Mouse (Mus musculus): ENCODE data around the gene Abhd16b. TPM values are rescaled to one million over a fixed set of nuclear protein-coding genes. Genes with fewer than 3 reads are reported as not detected.
"Not testable (repeated sequence)": the region's sequence is repeated elsewhere in the genome, so short reads cannot be mapped to it uniquely, and the experiment has no call there.

The Abhd16b gene
- total and polyA plus RNA-seq, 3 experiments, result 0.08 TPM; not detected in 2

- H3K4me1 ChIP-seq (ENCODE audit: control insufficient read depth in 1 of 2, insufficient read depth in 2 of 2, low read length in 2 of 2), result peaks cover 6 to 12% of the 10 kb centered on the region in 2 experiments; a peak in 3 of 4 replicates
- peaks cover 18% of the 10 kb centered on the region for H3K79me2 ChIP-seq (ENCODE audit: control insufficient read depth, insufficient read depth, low read length, poor library complexity)
- no peak overlapping the region for H3K27ac ChIP-seq (ENCODE audit: control insufficient read depth, low read depth, low read length)
- DNase-seq (ENCODE audit: low read depth, low spot score), result no peak
- no peaks in the 10 kb centered on the region for H3K9me3 ChIP-seq (replicated peaks; ENCODE audit: insufficient read depth, low read length)
- no peaks in the 10 kb centered on the region; a peak in 1 of 4 replicates for H3K36me3 ChIP-seq (ENCODE audit: control insufficient read depth in 1 of 2, insufficient read depth in 2 of 2, low read length in 2 of 2)
- peaks cover 0 to 7% of the 10 kb centered on the region in 2 experiments; a peak in 2 of 4 replicates for H3K27me3 ChIP-seq (ENCODE audit: control insufficient read depth in 1 of 2, insufficient read depth in 2 of 2, low read length in 2 of 2)
- H3K9ac ChIP-seq (ENCODE audit: control insufficient read depth, low read depth, low read length, poor library complexity, severe bottlenecking), result no peak overlapping the region
- no peak for TF ChIP-seq TAL1 (IDR thresholded peaks at IDR 0.05; ENCODE audit: low read length)
- no peak for TF ChIP-seq RCOR1 (IDR thresholded peaks at IDR 0.05; ENCODE audit: low read depth, low read length)
- TF ChIP-seq POLR2AphosphoS2 (IDR thresholded peaks at IDR 0.05; ENCODE audit: low read length), result no peak
- no peak overlapping the region for H3K4me3 ChIP-seq (ENCODE audit: control insufficient read depth in 1 of 2, insufficient read depth in 1 of 2, low read depth in 2 of 2, low read length in 2 of 2)
Measured at GRCm38 (mm10) chr2:181494266-181494945, 1.4 kb downstream of the Abhd16b start.

DNA sequence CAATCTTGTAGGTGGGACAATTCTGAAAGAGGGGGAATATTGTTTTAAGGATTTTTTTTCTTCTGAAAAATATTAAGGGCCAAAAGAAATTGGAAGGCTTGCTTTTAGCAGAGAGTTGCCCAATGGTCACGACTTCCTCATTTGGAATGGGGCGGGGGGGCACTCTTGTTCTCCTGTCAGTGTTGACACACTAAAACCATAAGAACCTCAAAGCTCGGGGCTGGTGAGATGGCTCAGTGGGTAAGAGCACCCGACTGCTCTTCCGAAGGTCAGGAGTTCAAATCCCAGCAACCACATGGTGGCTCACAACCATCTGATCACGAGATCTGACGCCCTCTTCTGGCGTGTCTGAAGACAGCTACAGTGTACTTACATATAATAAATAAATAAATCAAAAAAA, 2.8 kb downstream of the Abhd16b start:
- H3K27me3 ChIP-seq (ENCODE audit: control insufficient read depth in 1 of 2, insufficient read depth in 2 of 2, low read length in 2 of 2); DNase-seq (ENCODE audit: low read depth, low spot score); H3K9me3 ChIP-seq (replicated peaks; ENCODE audit: insufficient read depth, low read length); H3K27ac ChIP-seq (ENCODE audit: control insufficient read depth, low read depth, low read length); H3K36me3 ChIP-seq (ENCODE audit: control insufficient read depth in 1 of 2, insufficient read depth in 2 of 2, low read length in 2 of 2); H3K9ac ChIP-seq (ENCODE audit: control insufficient read depth, low read depth, low read length, poor library complexity, severe bottlenecking): not testable (repeated sequence)
- H3K4me1 ChIP-seq (ENCODE audit: control insufficient read depth in 1 of 2, insufficient read depth in 2 of 2, low read length in 2 of 2), result peaks cover 6 to 12% of the 10 kb centered on the region in 2 experiments; a peak in 3 of 4 replicates
- H3K79me2 ChIP-seq (ENCODE audit: control insufficient read depth, insufficient read depth, low read length, poor library complexity), result peaks cover 20% of the 10 kb centered on the region
- peak overlapping the region; percentile 26 to 65 for H3K4me3 ChIP-seq (ENCODE audit: control insufficient read depth in 1 of 2, insufficient read depth in 1 of 2, low read depth in 2 of 2, low read length in 2 of 2)
- 0 out of 2 replicates have a peak, but pooled peaks have one; percentile 12 for TF ChIP-seq NELFE (IDR thresholded peaks at IDR 0.05; ENCODE audit: low read depth, low read length)

- Histone ChIP-seq H3K9ac (ENCODE audit: control insufficient read depth, low read depth, low read length, poor library complexity, severe bottlenecking) (peak overlapping the region; percentile 65), H3K79me2 (ENCODE audit: control insufficient read depth, insufficient read depth, low read length, poor library complexity) (peaks cover 20% of the 10 kb centered on the region), H3K36me3 (ENCODE audit: control insufficient read depth in 1 of 2, insufficient read depth in 2 of 2, low read length in 2 of 2) (peaks cover 0 to 4% of the 10 kb centered on the region in 2 experiments; a peak in 3 of 4 replicates), H3K27me3 (ENCODE audit: control insufficient read depth in 1 of 2, insufficient read depth in 2 of 2, low read length in 2 of 2) (no peaks in the 10 kb centered on the region), H3K9me3 (replicated peaks; ENCODE audit: insufficient read depth, low read length) (no peaks in the 10 kb centered on the region), H3K4me1 (ENCODE audit: control insufficient read depth in 1 of 2, insufficient read depth in 2 of 2, low read length in 2 of 2) (peaks cover 6 to 12% of the 10 kb centered on the region in 2 experiments; a peak in 3 of 4 replicates), H3K4me3 (ENCODE audit: control insufficient read depth in 1 of 2, insufficient read depth in 1 of 2, low read depth in 2 of 2, low read length in 2 of 2) (peak overlapping the region; percentile 65 to 77), H3K27ac (ENCODE audit: control insufficient read depth, low read depth, low read length) (peak overlapping the region; percentile 72)
- TF ChIP-seq TAL1 (IDR thresholded peaks at IDR 0.05; ENCODE audit: low read length) (no peak), MYC (IDR thresholded peaks at IDR 0.05; ENCODE audit: low read depth, low read length) (0 out of 2 replicates have a peak, but pooled peaks have one; percentile 36), POLR2AphosphoS5 (IDR thresholded peaks at IDR 0.05; ENCODE audit: borderline replicate concordance, low read depth, low read length) (no peak), RAD21 (IDR thresholded peaks at IDR 0.05; ENCODE audit: low read depth, low read length) (peak; percentile 53), CTCF (IDR thresholded peaks at IDR 0.05 in 2 of 3, conservative IDR thresholded peaks at IDR 0.05 in 1 of 3; ENCODE audit: control insufficient read depth in 1 of 3, insufficient read depth in 1 of 3, low read depth in 2 of 3, low read length in 3 of 3, poor library complexity in 1 of 3, severe bottlenecking in 1 of 3) (peak; percentile 64 to 82 (median 74)), MEF2A (IDR thresholded peaks at IDR 0.05; ENCODE audit: extremely low read depth, insufficient replicate concordance, low read depth, low read length, poor library complexity, severe bottlenecking) (no peak), SIN3A (IDR thresholded peaks at IDR 0.05; ENCODE audit: low read length) (no peak; the same call in 1 of the 2 replicates), ELF1 (IDR thresholded peaks at IDR 0.05; ENCODE audit: low read depth, low read length) (no peak), ETS1 (IDR thresholded peaks at IDR 0.05; ENCODE audit: low read depth, low read length) (peak; percentile 65), ZC3H11A (IDR thresholded peaks at IDR 0.05; ENCODE audit: low read depth, low read length) (peak; percentile 45), BHLHE40 (IDR thresholded peaks at IDR 0.05; ENCODE audit: borderline replicate concordance, low read depth, low read length) (0 out of 2 replicates have a peak, but pooled peaks have one; percentile 24), SMC3 (IDR thresholded peaks at IDR 0.05; ENCODE audit: low read depth, low read length) (peak; percentile 73), MAZ (IDR thresholded peaks at IDR 0.05; ENCODE audit: low read depth, low read length) (peak; percentile 68; the same call in 1 of the 2 replicates), HCFC1 (IDR thresholded peaks at IDR 0.05; ENCODE audit: low read depth, low read length) (0 out of 2 replicates have a peak, but pooled peaks have one; percentile 24), GABPA (IDR thresholded peaks at IDR 0.05; ENCODE audit: low read depth, low read length) (no peak)
- DNase-seq (ENCODE audit: low read depth, low spot score), result peak; percentile 85
Measured at GRCm38 (mm10) chr2:181496281-181496680, 3.3 kb downstream of the Abhd16b start.

All from MEL (cell line).